Mouse (Mus musculus): ENCODE results near the gene Chrdl2. TPM values are rescaled to one million over a fixed set of nuclear protein-coding genes. Genes with fewer than 3 reads are reported as not detected.

The Chrdl2 gene
- total and polyA plus RNA-seq, 2 experiments: 0.05 TPM; not detected in 1

DNA sequence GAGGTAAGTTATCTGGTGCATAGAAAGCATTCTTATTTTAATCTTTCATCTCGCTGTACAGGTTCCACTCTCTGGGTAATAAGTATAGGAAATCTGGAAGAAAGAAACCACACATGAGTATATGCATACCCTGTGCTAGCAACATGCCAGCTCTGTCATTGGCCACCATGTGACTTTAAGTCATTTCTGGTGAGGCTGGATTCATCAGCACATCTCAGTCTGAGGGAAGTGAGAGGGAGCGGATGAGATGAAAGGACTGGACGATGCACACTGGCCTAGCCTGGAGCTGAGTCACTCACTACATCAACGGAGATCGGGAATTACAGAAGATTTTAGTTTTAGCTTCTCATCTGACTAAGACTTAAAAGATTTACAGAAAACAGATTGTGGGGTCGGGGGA is 76.9 kb downstream of the Chrdl2 start:
- Histone ChIP-seq H3K79me2 (ENCODE audit: control insufficient read depth, insufficient read depth, low read length) (no peaks in the 10 kb centered on the region), H3K27me3 (ENCODE audit: control insufficient read depth, insufficient read depth, low read length) (no peaks in the 10 kb centered on the region)

DNA sequence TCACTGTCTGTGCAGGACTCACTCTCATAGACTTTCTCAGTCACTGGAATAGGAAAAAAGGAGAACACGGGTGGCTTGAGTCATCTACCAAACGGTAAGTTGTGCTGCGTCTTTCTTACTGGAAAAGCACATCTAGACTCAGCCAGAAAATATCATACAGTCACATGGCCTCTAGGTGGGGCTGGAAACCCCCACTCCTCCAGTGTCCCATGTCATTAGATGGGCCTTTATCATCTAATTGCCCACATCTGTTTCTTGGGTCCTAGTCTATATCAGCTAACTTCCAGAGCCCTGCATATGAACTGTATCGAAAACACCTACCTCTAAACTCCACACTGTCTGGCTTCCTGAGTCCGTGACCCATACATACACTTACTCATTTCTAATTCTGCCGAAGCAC is 77.8 kb downstream of the Chrdl2 start:
- no peaks in the 10 kb centered on the region for H3K4me1 ChIP-seq (ENCODE audit: control insufficient read depth, insufficient read depth, low read length)
- no peak for DNase-seq (ENCODE audit: extremely low read depth, low read depth, low spot score)
- no peak overlapping the region for H3K4me3 ChIP-seq (ENCODE audit: insufficient read depth, low read depth, low read length)
- TF ChIP-seq POLR2A (IDR thresholded peaks at IDR 0.05; ENCODE audit: extremely low read depth, insufficient read depth, low read length): no peak
- no peak for TF ChIP-seq CTCF (IDR thresholded peaks at IDR 0.05; ENCODE audit: low read depth, low read length)
- no peak overlapping the region for H3K9ac ChIP-seq (ENCODE audit: low read depth, low read length)
- H3K27ac ChIP-seq (replicated peaks; ENCODE audit: insufficient read depth, low read depth, low read length): no peak overlapping the region
- no peaks in the 10 kb centered on the region for H3K27me3 ChIP-seq (ENCODE audit: control insufficient read depth, insufficient read depth, low read length)
- peaks cover 29% of the 10 kb centered on the region for H3K36me3 ChIP-seq (ENCODE audit: control insufficient read depth, insufficient read depth, low read length)
- no peaks in the 10 kb centered on the region for H3K79me2 ChIP-seq (ENCODE audit: control insufficient read depth, insufficient read depth, low read length)
- 93% methylated on average over 6 of the region's 6 CpGs for WGBS

More for the DNA sequence above, 76.9 kb downstream of the Chrdl2 start:
- H3K9ac ChIP-seq (ENCODE audit: low read depth, low read length): no peak overlapping the region
- no peak overlapping the region for H3K4me3 ChIP-seq (ENCODE audit: insufficient read depth, low read depth, low read length)
- DNase-seq (ENCODE audit: extremely low read depth, low read depth, low spot score): no peak
- no peak overlapping the region for H3K27ac ChIP-seq (replicated peaks; ENCODE audit: insufficient read depth, low read depth, low read length)
- H3K4me1 ChIP-seq (ENCODE audit: control insufficient read depth, insufficient read depth, low read length): no peaks in the 10 kb centered on the region
- H3K36me3 ChIP-seq (ENCODE audit: control insufficient read depth, insufficient read depth, low read length): peaks cover 25% of the 10 kb centered on the region
- 93% methylated on average over 6 of the region's 6 CpGs for whole genome bisulfite sequencing
- TF ChIP-seq CTCF (IDR thresholded peaks at IDR 0.05; ENCODE audit: low read depth, low read length): no peak
- no peak for TF ChIP-seq POLR2A (IDR thresholded peaks at IDR 0.05; ENCODE audit: extremely low read depth, insufficient read depth, low read length)

Other genes starting within 250 kb of the Chrdl2 start
- gene Olfr521, start 242.7 kb upstream of the Chrdl2 start, total RNA-seq (2014; rRNA removed): not detected in 2 replicates
- gene Olfr521, start 242.7 kb upstream of the Chrdl2 start, polyA plus RNA-seq (2012; rRNA removed): not detected in 2 replicates
- 0.46 and 1.0 TPM in 2 replicates for gene Neu3, start 177.8 kb upstream of the Chrdl2 start, total RNA-seq (2014; rRNA removed)
- gene Neu3, start 177.8 kb upstream of the Chrdl2 start, polyA plus RNA-seq (2012; rRNA removed): 0.69 and 1.7 TPM in 2 replicates
- gene Xrra1, start 147.1 kb upstream of the Chrdl2 start, total RNA-seq (2014; rRNA removed): 0.13 TPM in 1 of 2 replicates, not detected in the other
- gene Xrra1, start 147.1 kb upstream of the Chrdl2 start, polyA plus RNA-seq (2012; rRNA removed): not detected in 2 replicates
- gene Spcs2, start 142.7 kb upstream of the Chrdl2 start, total RNA-seq (2014; rRNA removed): 82.3 and 110 TPM in 2 replicates
- gene Spcs2, start 142.7 kb upstream of the Chrdl2 start, polyA plus RNA-seq (2012; rRNA removed): 30.4 and 31.1 TPM in 2 replicates
- 27.6 and 31.5 TPM in 2 replicates for gene Rnf169, start 25.7 kb upstream of the Chrdl2 start, total RNA-seq (2014; rRNA removed)
- 5.6 and 6.5 TPM in 2 replicates for gene Rnf169, start 25.7 kb upstream of the Chrdl2 start, polyA plus RNA-seq (2012; rRNA removed)
- gene Pold3, start 115.4 kb downstream of the Chrdl2 start, total RNA-seq (2014; rRNA removed): 8.9 and 9.0 TPM in 2 replicates
- 2.7 and 3.8 TPM in 2 replicates for gene Pold3, start 115.4 kb downstream of the Chrdl2 start, polyA plus RNA-seq (2012; rRNA removed)
- gene Lipt2, start 153.1 kb downstream of the Chrdl2 start, total RNA-seq (2014; rRNA removed): 3.8 and 5.8 TPM in 2 replicates
- gene Lipt2, start 153.1 kb downstream of the Chrdl2 start, polyA plus RNA-seq (2012; rRNA removed): 4.5 and 5.2 TPM in 2 replicates
- 1.8 and 4.5 TPM in 2 replicates for gene Kcne3, start 170.3 kb downstream of the Chrdl2 start, total RNA-seq (2014; rRNA removed)
- gene Kcne3, start 170.3 kb downstream of the Chrdl2 start, polyA plus RNA-seq (2012; rRNA removed): 0.78 and 1.6 TPM in 2 replicates
- 3.5 and 3.6 TPM in 2 replicates for gene Pgm2l1, start 221.2 kb downstream of the Chrdl2 start, total RNA-seq (2014; rRNA removed)
- 0.59 and 0.65 TPM in 2 replicates for gene Pgm2l1, start 221.2 kb downstream of the Chrdl2 start, polyA plus RNA-seq (2012; rRNA removed)

All from liver, adult 2 months (tissue).